Mouse (Mus musculus): ENCODE results near the gene Hdac10. TPM values are rescaled to one million over a fixed set of nuclear protein-coding genes. Genes with fewer than 3 reads are reported as not detected.
A peak's percentile ranks its signal among the peaks of the same experiment; 100 is the strongest.

Gene Hdac10
- polyA plus RNA-seq (2016; fragmentation: Nextera tagmentation; extraction: Ambion mirVana), result 16.4 and 18.5 TPM in 2 replicates

GRCm38 (mm10) chr15:89128382-89129350 lies at the start of gene Hdac10:
TSS of gene Hdac10 (minus strand) at chr15:89128700.
- Histone ChIP-seq H3K27ac (peak within 1 kb of the TSS; percentile 92), H3K4me1 (replicated peaks) (peaks cover 26% of the 10 kb centered on the region), H3K27me3 (ENCODE audit: insufficient read depth, poor library complexity, severe bottlenecking) (no peaks in the 10 kb centered on the region), H3K9me3 (no peaks in the 10 kb centered on the region), H3K36me3 (peaks cover 47% of the 10 kb centered on the region), H3K4me3 (peak within 1 kb of the TSS; percentile 69)
- 3% methylated on average over 36 of the region's 36 CpGs for WGBS
- peak; percentile 86 for DNase-seq (ENCODE audit: low spot score)

GRCm38 (mm10) chr15:89177576-89178259 lies 49.2 kb upstream of the Hdac10 start:
- H3K9me3 ChIP-seq, result no peaks in the 10 kb centered on the region

GRCm38 (mm10) chr15:89177121-89177520 lies 48.6 kb upstream of the Hdac10 start:
- H3K36me3 ChIP-seq, result 0 out of 2 replicates have a peak, but pooled peaks cover 13% of the 10 kb centered on the region
- peaks cover 98% of the 10 kb centered on the region for H3K4me1 ChIP-seq (replicated peaks)
- 0 out of 2 replicates have a peak, but pooled peaks cover 6% of the 10 kb centered on the region for H3K27me3 ChIP-seq (ENCODE audit: insufficient read depth, poor library complexity, severe bottlenecking)
- no peak for DNase-seq (ENCODE audit: low spot score)
- H3K4me3 ChIP-seq, result peak overlapping the region; percentile 87
- H3K9me3 ChIP-seq, result no peaks in the 10 kb centered on the region
- peak overlapping the region; percentile 99 for H3K27ac ChIP-seq
- 15% methylated on average over 5 of the region's 5 CpGs for WGBS

More at GRCm38 (mm10) chr15:89177576-89178259, 49.2 kb upstream of the Hdac10 start:
- H3K27ac ChIP-seq, result peak overlapping the region; percentile 99
- DNase-seq (ENCODE audit: low spot score), result no peak
- H3K36me3 ChIP-seq, result 0 out of 2 replicates have a peak, but pooled peaks cover 13% of the 10 kb centered on the region
- H3K27me3 ChIP-seq (ENCODE audit: insufficient read depth, poor library complexity, severe bottlenecking), result 0 out of 2 replicates have a peak, but pooled peaks cover 6% of the 10 kb centered on the region
- peak overlapping the region; percentile 87 for H3K4me3 ChIP-seq
- peaks cover 98% of the 10 kb centered on the region for H3K4me1 ChIP-seq (replicated peaks)
- WGBS, result 79% methylated on average over 4 of the region's 4 CpGs

- no peak for DNase-seq (ENCODE audit: low spot score)
- H3K36me3 ChIP-seq, result peaks cover 20% of the 10 kb centered on the region; the same call in 1 of the 2 replicates
- H3K4me3 ChIP-seq, result no peak overlapping the region
- H3K27ac ChIP-seq, result no peak overlapping the region
- 0 out of 2 replicates have a peak, but pooled peaks cover 6% of the 10 kb centered on the region for H3K27me3 ChIP-seq (ENCODE audit: insufficient read depth, poor library complexity, severe bottlenecking)
- WGBS, result 89% methylated on average over 13 of the region's 13 CpGs
- H3K9me3 ChIP-seq, result no peaks in the 10 kb centered on the region
- H3K4me1 ChIP-seq (replicated peaks), result peaks cover 96% of the 10 kb centered on the region
Observed at GRCm38 (mm10) chr15:89175411-89176155, 47.1 kb upstream of the Hdac10 start.

- no peak for DNase-seq (ENCODE audit: low spot score)
- 65% methylated on average over 11 of the region's 11 CpGs for WGBS
- Histone ChIP-seq H3K27ac (no peak overlapping the region), H3K9me3 (no peaks in the 10 kb centered on the region), H3K27me3 (ENCODE audit: insufficient read depth, poor library complexity, severe bottlenecking) (0 out of 2 replicates have a peak, but pooled peaks cover 6% of the 10 kb centered on the region), H3K4me1 (replicated peaks) (peaks cover 98% of the 10 kb centered on the region), H3K4me3 (no peak overlapping the region), H3K36me3 (peaks cover 27% of the 10 kb centered on the region)
Observed at GRCm38 (mm10) chr15:89174889-89175339, 46.4 kb upstream of the Hdac10 start.

GRCm38 (mm10) chr15:89173906-89174214 lies 45.4 kb upstream of the Hdac10 start:
- WGBS, result 1% methylated on average over 15 of the region's 15 CpGs
- DNase-seq (ENCODE audit: low spot score), result peak; percentile 73
- Histone ChIP-seq H3K27me3 (ENCODE audit: insufficient read depth, poor library complexity, severe bottlenecking) (0 out of 2 replicates have a peak, but pooled peaks cover 6% of the 10 kb centered on the region), H3K4me3 (peak overlapping the region; percentile 73), H3K27ac (peak overlapping the region; percentile 87), H3K9me3 (no peaks in the 10 kb centered on the region), H3K36me3 (peaks cover 37% of the 10 kb centered on the region), H3K4me1 (replicated peaks) (peaks cover 98% of the 10 kb centered on the region)

GRCm38 (mm10) chr15:89173024-89173905 lies 44.8 kb upstream of the Hdac10 start:
- peak; percentile 51 for DNase-seq (ENCODE audit: low spot score)
- Histone ChIP-seq H3K27me3 (ENCODE audit: insufficient read depth, poor library complexity, severe bottlenecking) (0 out of 2 replicates have a peak, but pooled peaks cover 6% of the 10 kb centered on the region), H3K9me3 (no peaks in the 10 kb centered on the region), H3K27ac (peak overlapping the region; percentile 87), H3K4me1 (replicated peaks) (peaks cover 93% of the 10 kb centered on the region), H3K4me3 (peak overlapping the region; percentile 73), H3K36me3 (peaks cover 43% of the 10 kb centered on the region)
- under 1% methylated on average over 65 of the region's 65 CpGs for WGBS

- Histone ChIP-seq H3K36me3 (peaks cover 52% of the 10 kb centered on the region), H3K4me1 (replicated peaks) (peaks cover 85% of the 10 kb centered on the region), H3K9me3 (no peaks in the 10 kb centered on the region), H3K27ac (peak overlapping the region; percentile 87), H3K4me3 (peak overlapping the region; percentile 73), H3K27me3 (ENCODE audit: insufficient read depth, poor library complexity, severe bottlenecking) (0 out of 2 replicates have a peak, but pooled peaks cover 6% of the 10 kb centered on the region)
- DNase-seq (ENCODE audit: low spot score), result no peak
- WGBS, result 39% methylated on average over 17 of the region's 17 CpGs
Observed at GRCm38 (mm10) chr15:89172276-89172935, 43.9 kb upstream of the Hdac10 start.

- H3K27ac ChIP-seq, result peak overlapping the region; percentile 53; the same call in 1 of the 2 replicates
- peaks cover 77% of the 10 kb centered on the region for H3K4me1 ChIP-seq (replicated peaks)
Observed at GRCm38 (mm10) chr15:89171526-89172051, 43.1 kb upstream of the Hdac10 start.

GRCm38 (mm10) chr15:89170102-89170501 lies 41.6 kb upstream of the Hdac10 start:
- H3K27me3 ChIP-seq (ENCODE audit: insufficient read depth, poor library complexity, severe bottlenecking), result 0 out of 2 replicates have a peak, but pooled peaks cover 6% of the 10 kb centered on the region
- H3K9me3 ChIP-seq, result no peaks in the 10 kb centered on the region
- no peak for DNase-seq (ENCODE audit: low spot score)
- peak overlapping the region; percentile 69; the same call in 1 of the 2 replicates for H3K27ac ChIP-seq
- H3K4me3 ChIP-seq, result peak overlapping the region; percentile 29; the same call in 1 of the 2 replicates
- WGBS, result 64% methylated on average over 3 of the region's 3 CpGs
- H3K36me3 ChIP-seq, result peaks cover 63% of the 10 kb centered on the region
- peaks cover 62% of the 10 kb centered on the region for H3K4me1 ChIP-seq (replicated peaks)

More at GRCm38 (mm10) chr15:89171526-89172051, 43.1 kb upstream of the Hdac10 start:
- Histone ChIP-seq H3K9me3 (no peaks in the 10 kb centered on the region), H3K36me3 (peaks cover 60% of the 10 kb centered on the region), H3K4me3 (peak overlapping the region; percentile 73; the same call in 1 of the 2 replicates), H3K27me3 (ENCODE audit: insufficient read depth, poor library complexity, severe bottlenecking) (0 out of 2 replicates have a peak, but pooled peaks cover 6% of the 10 kb centered on the region)
- WGBS, result 85% methylated on average over 5 of the region's 5 CpGs
- DNase-seq (ENCODE audit: low spot score), result no peak

Measured in hindbrain, embryonic 10.5 days (tissue).